Mouse (Mus musculus): ENCODE data around the gene Fer1l4. TPM values are rescaled to one million over a fixed set of nuclear protein-coding genes. Genes with fewer than 3 reads are reported as not detected.
A peak's percentile ranks its signal among the peaks of the same experiment; 100 is the strongest.

The Fer1l4 gene
- polyA plus RNA-seq (2015; fragmentation: Nextera tagmentation; extraction: Ambion mirVana), result not detected in 2 replicates

DNA sequence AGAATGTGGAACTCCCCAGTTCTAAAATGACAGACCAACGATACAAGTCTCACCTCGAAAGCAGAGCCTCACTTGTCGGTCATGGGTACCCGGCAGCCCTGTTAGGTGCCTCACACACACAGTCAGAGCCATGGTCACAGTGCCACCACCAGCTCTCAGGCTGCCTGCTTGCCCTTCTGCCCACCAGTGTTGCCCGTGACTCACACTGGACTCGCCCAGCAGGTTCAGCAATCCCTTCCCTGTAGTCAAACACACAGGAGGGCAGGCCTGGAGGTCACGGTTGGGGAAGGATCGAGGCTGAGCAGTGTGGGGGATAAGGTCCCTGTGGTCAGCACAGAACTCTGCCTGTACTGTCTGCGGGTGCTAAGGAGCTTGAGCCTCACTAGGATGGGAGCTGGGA lies at the start of gene Fer1l4:
Gene Fer1l4, minus strand, starts transcription at position 132 of the 400 bp plus-strand sequence.
- no peak within 1 kb of the TSS for H3K9ac ChIP-seq
- no peaks in the 10 kb centered on the region for H3K9me3 ChIP-seq
- no peaks in the 10 kb centered on the region for H3K36me3 ChIP-seq
- no peak within 1 kb of the TSS for H3K27ac ChIP-seq
- peaks cover 3% of the 10 kb centered on the region; the same call in 1 of the 2 replicates for H3K4me1 ChIP-seq
- no peak for ATAC-seq (ENCODE audit: low FRiP score, low read depth)
- no peak within 1 kb of the TSS for H3K4me3 ChIP-seq
- H3K4me2 ChIP-seq (replicated peaks), result no peak within 1 kb of the TSS
- 78% methylated on average over 9 of the region's 9 CpGs for WGBS
- H3K27me3 ChIP-seq, result 0 out of 2 replicates have a peak, but pooled peaks cover 3% of the 10 kb centered on the region

DNA sequence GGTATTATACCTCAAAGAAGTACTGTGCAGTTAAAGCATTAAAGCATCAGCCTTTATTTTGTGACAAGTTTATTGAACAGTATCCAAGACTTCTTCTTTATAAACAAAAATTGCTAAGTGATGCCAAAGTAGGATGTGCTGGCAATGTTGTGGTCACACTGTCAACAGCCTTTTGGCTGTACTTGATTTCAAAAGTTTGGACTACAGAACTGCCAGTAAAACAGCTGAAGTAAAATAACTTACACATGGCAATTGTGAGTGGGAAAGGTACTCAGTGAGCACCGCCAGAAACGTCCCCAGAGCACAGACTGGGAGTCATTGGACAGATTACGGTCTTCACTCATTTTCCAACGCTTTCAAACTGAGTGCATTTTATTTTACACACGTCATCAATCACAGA lies 39.2 kb upstream of the Fer1l4 start:
- H3K27ac ChIP-seq, result no peak overlapping the region
- H3K27me3 ChIP-seq, result no peaks in the 10 kb centered on the region
- no peak overlapping the region for H3K4me3 ChIP-seq
- H3K9ac ChIP-seq, result no peak overlapping the region
- H3K9me3 ChIP-seq, result no peaks in the 10 kb centered on the region
- H3K4me2 ChIP-seq (replicated peaks), result no peak overlapping the region
- WGBS, result 58% methylated on average over 5 of the region's 5 CpGs
- H3K36me3 ChIP-seq, result peaks cover 33% of the 10 kb centered on the region
- H3K4me1 ChIP-seq, result peaks cover 16% of the 10 kb centered on the region
- no peak for ATAC-seq (ENCODE audit: low FRiP score, low read depth)

DNA sequence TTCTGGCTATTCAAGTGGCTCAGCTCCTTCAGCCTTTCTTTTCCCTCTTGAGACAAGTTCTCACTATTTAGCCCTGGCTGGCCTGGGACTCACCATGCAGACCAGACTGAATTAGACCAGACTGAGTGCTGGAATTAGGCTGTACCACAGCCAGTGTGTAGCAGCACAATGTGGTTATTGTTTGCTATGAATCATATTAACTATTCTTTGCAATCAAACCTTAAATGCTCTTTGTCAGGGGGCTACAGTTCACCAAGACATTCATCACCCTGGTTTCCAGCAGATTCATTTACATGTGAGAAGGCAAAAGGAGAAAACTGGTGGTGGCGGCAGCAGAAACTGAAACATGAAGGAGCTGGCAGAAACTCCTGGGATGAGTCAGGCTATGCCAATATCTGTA lies 37.1 kb upstream of the Fer1l4 start:
- no peaks in the 10 kb centered on the region for H3K9me3 ChIP-seq
- peaks cover 12% of the 10 kb centered on the region for H3K36me3 ChIP-seq
- no peak overlapping the region for H3K4me3 ChIP-seq
- no peak overlapping the region for H3K4me2 ChIP-seq (replicated peaks)
- no peak overlapping the region for H3K27ac ChIP-seq
- WGBS, result 100% methylated on average over 1 of the region's 1 CpGs
- ATAC-seq (ENCODE audit: low FRiP score, low read depth), result no peak
- peaks cover 18% of the 10 kb centered on the region for H3K4me1 ChIP-seq
- no peak overlapping the region for H3K9ac ChIP-seq
- H3K27me3 ChIP-seq, result no peaks in the 10 kb centered on the region

GRCm38 (mm10) chr2:156087391-156088110 lies 34.8 kb upstream of the Fer1l4 start:
- Histone ChIP-seq H3K27me3 (no peaks in the 10 kb centered on the region), H3K9ac (no peak overlapping the region), H3K36me3 (peaks cover 9% of the 10 kb centered on the region), H3K4me3 (no peak overlapping the region), H3K9me3 (no peaks in the 10 kb centered on the region), H3K4me2 (replicated peaks) (no peak overlapping the region), H3K27ac (no peak overlapping the region), H3K4me1 (peaks cover 18% of the 10 kb centered on the region)
- ATAC-seq (ENCODE audit: low FRiP score, low read depth), result no peak
- WGBS, result 89% methylated on average over 7 of the region's 7 CpGs

DNA sequence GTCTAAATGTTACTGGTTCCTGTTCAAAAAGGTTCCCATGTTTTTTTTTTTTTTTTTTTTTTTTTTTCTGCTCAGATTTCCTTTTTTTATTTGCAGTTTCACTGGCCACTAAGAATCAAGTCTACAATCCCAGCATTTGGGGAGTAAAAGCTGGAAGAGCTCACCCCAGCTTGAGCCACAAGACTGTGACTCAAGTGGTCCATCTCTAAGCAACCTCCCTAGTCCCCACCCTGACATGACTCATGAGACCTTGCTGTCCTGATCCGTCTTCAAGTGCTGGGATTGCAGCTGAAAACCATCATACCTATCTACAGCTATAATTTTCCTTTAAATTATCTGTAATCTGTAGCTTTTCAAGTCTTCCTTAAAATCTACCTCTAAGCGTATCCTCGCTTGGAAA lies 31.8 kb upstream of the Fer1l4 start:
- no peak overlapping the region for H3K4me2 ChIP-seq (replicated peaks)
- peaks cover 13% of the 10 kb centered on the region; the same call in 1 of the 2 replicates for H3K4me1 ChIP-seq
- H3K27me3 ChIP-seq, result no peaks in the 10 kb centered on the region
- H3K4me3 ChIP-seq, result no peak overlapping the region
- no peak overlapping the region for H3K9ac ChIP-seq
- ATAC-seq (ENCODE audit: low FRiP score, low read depth), result no peak
- H3K36me3 ChIP-seq, result peaks cover 3% of the 10 kb centered on the region
- no peaks in the 10 kb centered on the region for H3K9me3 ChIP-seq
- H3K27ac ChIP-seq, result no peak overlapping the region
- 92% methylated on average over 3 of the region's 3 CpGs for WGBS

- Histone ChIP-seq H3K9me3 (no peaks in the 10 kb centered on the region), H3K9ac (no peak overlapping the region), H3K27me3 (no peaks in the 10 kb centered on the region), H3K27ac (no peak overlapping the region), H3K36me3 (peaks cover 41% of the 10 kb centered on the region), H3K4me1 (no peaks in the 10 kb centered on the region), H3K4me3 (no peak overlapping the region), H3K4me2 (replicated peaks) (no peak overlapping the region)
- no peak for ATAC-seq (ENCODE audit: low FRiP score, low read depth)
- 90% methylated on average over 7 of the region's 7 CpGs for WGBS
Measured at GRCm38 (mm10) chr2:156080391-156080790, 27.6 kb upstream of the Fer1l4 start.

DNA sequence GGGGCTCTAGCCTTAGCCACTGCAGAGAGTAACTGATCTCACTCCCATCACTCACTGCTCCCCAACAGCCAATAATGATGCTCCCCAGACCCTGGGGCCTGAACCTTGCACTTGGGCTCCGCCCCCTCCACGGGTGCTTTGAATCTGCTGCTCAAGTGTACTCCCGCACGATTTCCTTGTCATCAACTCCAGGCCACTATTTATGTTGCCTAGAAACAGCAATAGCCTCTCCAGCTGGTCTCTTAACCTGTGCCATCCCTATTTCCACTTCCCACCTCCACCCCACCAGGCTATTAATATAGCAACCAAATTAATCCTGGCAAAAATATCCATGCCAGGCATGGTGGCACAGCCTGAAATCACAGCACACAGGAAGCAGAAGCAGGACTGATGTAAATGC lies 26.9 kb upstream of the Fer1l4 start:
- no peak overlapping the region for H3K9ac ChIP-seq
- no peaks in the 10 kb centered on the region for H3K9me3 ChIP-seq
- no peak overlapping the region for H3K4me3 ChIP-seq
- H3K4me2 ChIP-seq (replicated peaks), result no peak overlapping the region
- peaks cover 49% of the 10 kb centered on the region for H3K36me3 ChIP-seq
- no peaks in the 10 kb centered on the region for H3K27me3 ChIP-seq
- no peak overlapping the region for H3K27ac ChIP-seq
- 40% methylated on average over 4 of the region's 4 CpGs for WGBS
- H3K4me1 ChIP-seq, result no peaks in the 10 kb centered on the region
- no peak for ATAC-seq (ENCODE audit: low FRiP score, low read depth)

DNA sequence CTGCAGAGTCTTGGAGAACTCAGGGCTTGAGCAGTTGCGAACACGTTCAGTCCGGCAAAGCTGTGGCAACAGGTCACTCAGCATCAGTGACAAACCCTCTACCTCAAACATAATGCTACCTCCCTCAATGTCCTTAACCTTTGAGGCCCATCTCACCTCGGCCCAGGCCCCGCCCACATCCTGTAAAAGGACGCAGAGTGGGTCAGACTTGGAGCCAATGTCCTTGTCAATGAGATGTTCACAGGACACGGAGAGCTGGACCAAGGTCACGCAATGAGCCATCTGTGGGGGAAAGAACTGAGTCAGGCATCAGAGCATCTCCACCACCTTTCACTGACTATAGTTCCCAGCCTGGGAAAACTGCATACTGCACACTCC lies 26.4 kb upstream of the Fer1l4 start:
- H3K9me3 ChIP-seq, result no peaks in the 10 kb centered on the region
- no peak for ATAC-seq (ENCODE audit: low FRiP score, low read depth)
- WGBS, result 89% methylated on average over 8 of the region's 8 CpGs
- no peak overlapping the region for H3K9ac ChIP-seq
- no peak overlapping the region for H3K4me3 ChIP-seq
- H3K4me2 ChIP-seq (replicated peaks), result no peak overlapping the region
- H3K36me3 ChIP-seq, result peaks cover 54% of the 10 kb centered on the region
- H3K4me1 ChIP-seq, result no peaks in the 10 kb centered on the region
- no peak overlapping the region for H3K27ac ChIP-seq
- no peaks in the 10 kb centered on the region for H3K27me3 ChIP-seq

GRCm38 (mm10) chr2:156078421-156079182 lies 25.9 kb upstream of the Fer1l4 start:
- no peak overlapping the region for H3K4me2 ChIP-seq (replicated peaks)
- H3K4me1 ChIP-seq, result no peaks in the 10 kb centered on the region
- H3K36me3 ChIP-seq, result peaks cover 59% of the 10 kb centered on the region
- no peak overlapping the region for H3K9ac ChIP-seq
- 91% methylated on average over 16 of the region's 16 CpGs for WGBS
- no peaks in the 10 kb centered on the region for H3K9me3 ChIP-seq
- H3K27ac ChIP-seq, result no peak overlapping the region
- H3K27me3 ChIP-seq, result no peaks in the 10 kb centered on the region
- ATAC-seq (ENCODE audit: low FRiP score, low read depth), result no peak
- no peak overlapping the region for H3K4me3 ChIP-seq

- Histone ChIP-seq H3K27me3 (no peaks in the 10 kb centered on the region), H3K4me3 (no peak overlapping the region), H3K27ac (no peak overlapping the region), H3K9ac (no peak overlapping the region), H3K4me2 (replicated peaks) (no peak overlapping the region), H3K4me1 (no peaks in the 10 kb centered on the region), H3K36me3 (peaks cover 71% of the 10 kb centered on the region), H3K9me3 (no peaks in the 10 kb centered on the region)
- WGBS, result 94% methylated on average over 7 of the region's 7 CpGs
- no peak for ATAC-seq (ENCODE audit: low FRiP score, low read depth)
Measured at GRCm38 (mm10) chr2:156077461-156077860, 24.7 kb upstream of the Fer1l4 start.

DNA sequence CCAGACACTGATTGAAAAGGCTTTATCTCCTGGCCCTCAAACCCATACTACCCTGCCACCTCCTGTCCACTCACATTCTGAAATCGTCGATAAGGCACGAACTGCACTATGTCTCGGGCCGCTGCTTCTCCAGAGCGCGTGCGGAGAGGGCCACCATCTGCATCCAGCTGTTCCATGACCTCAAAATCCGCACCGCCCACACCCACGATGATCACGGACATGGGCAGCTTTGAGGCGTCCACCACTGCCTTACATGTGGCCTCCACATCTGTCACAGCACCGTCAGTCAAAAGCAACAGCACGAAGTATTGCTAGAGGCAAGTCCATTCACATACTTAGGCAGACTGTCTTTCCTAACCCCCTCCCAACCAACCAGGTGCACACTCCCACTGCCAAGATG lies 21.0 kb upstream of the Fer1l4 start:
- no peaks in the 10 kb centered on the region for H3K27me3 ChIP-seq
- H3K4me1 ChIP-seq, result no peaks in the 10 kb centered on the region
- H3K9ac ChIP-seq, result no peak overlapping the region
- H3K4me2 ChIP-seq (replicated peaks), result no peak overlapping the region
- H3K27ac ChIP-seq, result no peak overlapping the region
- WGBS, result 93% methylated on average over 15 of the region's 15 CpGs
- no peaks in the 10 kb centered on the region for H3K9me3 ChIP-seq
- no peak for ATAC-seq (ENCODE audit: low FRiP score, low read depth)
- peaks cover 97% of the 10 kb centered on the region for H3K36me3 ChIP-seq
- no peak overlapping the region for H3K4me3 ChIP-seq

DNA sequence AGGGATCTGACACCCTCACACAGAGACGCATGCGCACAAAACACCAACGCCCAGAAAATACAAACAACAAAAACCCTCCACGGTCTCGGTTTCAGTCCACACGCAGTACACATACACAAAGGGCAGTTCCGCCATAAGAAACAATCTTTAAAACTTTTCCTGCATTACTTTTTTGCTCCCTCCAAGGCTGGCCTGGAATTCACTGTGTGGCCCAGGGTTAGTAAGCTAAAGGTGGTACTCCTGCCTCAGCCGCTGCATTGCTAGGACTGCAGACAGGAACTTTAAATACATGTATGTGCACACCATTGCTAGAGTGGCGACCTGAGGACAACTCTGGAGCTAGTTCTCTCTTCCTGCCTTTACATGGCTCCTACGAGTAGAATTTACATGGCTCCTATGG lies 18.5 kb upstream of the Fer1l4 start:
- WGBS, result 95% methylated on average over 10 of the region's 10 CpGs
- Histone ChIP-seq H3K27me3 (no peaks in the 10 kb centered on the region), H3K36me3 (peaks cover 83% of the 10 kb centered on the region), H3K9me3 (no peaks in the 10 kb centered on the region), H3K9ac (no peak overlapping the region), H3K4me2 (replicated peaks) (no peak overlapping the region), H3K4me1 (peaks cover 4% of the 10 kb centered on the region), H3K27ac (0 out of 2 replicates have a peak overlapping the region, but pooled peaks have one; percentile 28), H3K4me3 (no peak overlapping the region)
- ATAC-seq (ENCODE audit: low FRiP score, low read depth), result no peak
